Mouse (Mus musculus): ENCODE measurements around the gene Uchl3.
A peak's percentile ranks its signal among the peaks of the same experiment; 100 is the strongest.

The Uchl3 gene

GRCm38 (mm10) chr14:101653581-101654525, at the start of gene Uchl3:
TSS of gene Uchl3 (plus strand) at chr14:101653967.
- peak; percentile 99 for DNase-seq (ENCODE audit: low spot score)

- DNase-seq (ENCODE audit: low spot score), result no peak
These were observed 47.9 kb upstream of the Uchl3 start for GRCm38 (mm10) chr14:101605843-101606242.

- peak; percentile 24 for DNase-seq (ENCODE audit: low spot score)
These were observed 45.9 kb upstream of the Uchl3 start for GRCm38 (mm10) chr14:101607631-101608518.

- peak; percentile 68 for DNase-seq (ENCODE audit: low spot score)
These were observed 45.0 kb upstream of the Uchl3 start, which contains the start of gene Tbc1d4 for GRCm38 (mm10) chr14:101608519-101609368. TSS of gene Tbc1d4 (minus strand) at chr14:101609191.

GRCm38 (mm10) chr14:101610701-101611100, 43.1 kb upstream of the Uchl3 start:
- no peak for DNase-seq (ENCODE audit: low spot score)

GRCm38 (mm10) chr14:101613206-101613605, 40.6 kb upstream of the Uchl3 start:
- DNase-seq (ENCODE audit: low spot score), result no peak

- DNase-seq (ENCODE audit: low spot score), result no peak
These were observed 37.6 kb upstream of the Uchl3 start for GRCm38 (mm10) chr14:101616178-101616577.

GRCm38 (mm10) chr14:101617680-101618079, 36.1 kb upstream of the Uchl3 start:
- no peak for DNase-seq (ENCODE audit: low spot score)

- DNase-seq (ENCODE audit: low spot score), result no peak
These were observed 23.2 kb upstream of the Uchl3 start for GRCm38 (mm10) chr14:101630548-101630947.

GRCm38 (mm10) chr14:101635765-101636164, 18.0 kb upstream of the Uchl3 start:
- DNase-seq (ENCODE audit: low spot score), result no peak

GRCm38 (mm10) chr14:101637381-101637780, 16.4 kb upstream of the Uchl3 start:
- no peak for DNase-seq (ENCODE audit: low spot score)

- DNase-seq (ENCODE audit: low spot score), result peak; percentile 75
These were observed 13.5 kb upstream of the Uchl3 start, which contains the start of gene Commd6 for GRCm38 (mm10) chr14:101640153-101640843. TSS of gene Commd6 (minus strand) at chr14:101640686.

- no peak for DNase-seq (ENCODE audit: low spot score)
These were observed 8.8 kb upstream of the Uchl3 start for GRCm38 (mm10) chr14:101644948-101645347.

GRCm38 (mm10) chr14:101650551-101650950, 3.2 kb upstream of the Uchl3 start:
- no peak for DNase-seq (ENCODE audit: low spot score)

GRCm38 (mm10) chr14:101652571-101652970, 1.2 kb upstream of the Uchl3 start:
- no peak for DNase-seq (ENCODE audit: low spot score)

- DNase-seq (ENCODE audit: low spot score), result no peak
These were observed 751 bp downstream of the Uchl3 start for GRCm38 (mm10) chr14:101654526-101654909.

GRCm38 (mm10) chr14:101656307-101656706, 2.5 kb downstream of the Uchl3 start:
- no peak for DNase-seq (ENCODE audit: low spot score)

- DNase-seq (ENCODE audit: low spot score), result no peak
These were observed 8.1 kb downstream of the Uchl3 start for GRCm38 (mm10) chr14:101661654-101662412.

GRCm38 (mm10) chr14:101664274-101664673, 10.5 kb downstream of the Uchl3 start:
- no peak for DNase-seq (ENCODE audit: low spot score)

GRCm38 (mm10) chr14:101666056-101666455, 12.3 kb downstream of the Uchl3 start:
- DNase-seq (ENCODE audit: low spot score), result no peak

Data from ovary, postnatal 10 days (tissue).